Mouse (Mus musculus) kidney, postnatal 25 days (tissue): ENCODE results near the gene Gpm6b.

Experiments
- DNase-seq, 2 experiments: peaks; one replicate each; pipeline ENCODE4 v3.0.0; 2021; ENCODE audit warnings: mixed read lengths in 2 of 2

Gene Gpm6b

GRCm38 (mm10) chrX:166238831-166239460, at the start of gene Gpm6b:
TSS of gene Gpm6b (plus strand) at chrX:166238911.
- peak; percentile 25 to 73 for DNase-seq

GRCm38 (mm10) chrX:166196327-166196726, 42.4 kb upstream of the Gpm6b start:
- DNase-seq: no peak

- DNase-seq: no peak
Observed at GRCm38 (mm10) chrX:166198266-166198665, 40.4 kb upstream of the Gpm6b start.

- no peak for DNase-seq
Observed at GRCm38 (mm10) chrX:166199812-166200211, 38.9 kb upstream of the Gpm6b start.

- no peak for DNase-seq
Observed at GRCm38 (mm10) chrX:166214576-166214975, 24.1 kb upstream of the Gpm6b start.

- DNase-seq: no peak
Observed at GRCm38 (mm10) chrX:166216248-166216647, 22.5 kb upstream of the Gpm6b start.

GRCm38 (mm10) chrX:166216720-166217119, 22.0 kb upstream of the Gpm6b start:
- DNase-seq: no peak

GRCm38 (mm10) chrX:166219331-166219730, 19.4 kb upstream of the Gpm6b start:
- DNase-seq: no peak

GRCm38 (mm10) chrX:166226856-166227255, 11.9 kb upstream of the Gpm6b start:
- DNase-seq: no peak

GRCm38 (mm10) chrX:166229750-166230149, 9.0 kb upstream of the Gpm6b start:
- no peak for DNase-seq

- no peak for DNase-seq
Observed at GRCm38 (mm10) chrX:166230515-166231267, 8.0 kb upstream of the Gpm6b start.

GRCm38 (mm10) chrX:166236131-166236530, 2.6 kb upstream of the Gpm6b start:
- no peak for DNase-seq

GRCm38 (mm10) chrX:166239520-166239919, 809 bp downstream of the Gpm6b start:
- peak in 1 of 2 experiments; percentile 1 for DNase-seq

GRCm38 (mm10) chrX:166240751-166241150, 2.0 kb downstream of the Gpm6b start:
- DNase-seq: no peak

GRCm38 (mm10) chrX:166243261-166243885, 4.7 kb downstream of the Gpm6b start:
- no peak for DNase-seq

GRCm38 (mm10) chrX:166271489-166271888, 32.8 kb downstream of the Gpm6b start:
- no peak for DNase-seq

GRCm38 (mm10) chrX:166272646-166273045, 33.9 kb downstream of the Gpm6b start:
- no peak for DNase-seq

GRCm38 (mm10) chrX:166279861-166280260, 41.1 kb downstream of the Gpm6b start:
- DNase-seq: no peak

GRCm38 (mm10) chrX:166286760-166287483, 48.2 kb downstream of the Gpm6b start:
- DNase-seq: no peak

- no peak for DNase-seq
Observed at GRCm38 (mm10) chrX:166291266-166291665, 52.6 kb downstream of the Gpm6b start.

- no peak for DNase-seq
Observed at GRCm38 (mm10) chrX:166293465-166293864, 54.8 kb downstream of the Gpm6b start.

- DNase-seq: no peak
Observed at GRCm38 (mm10) chrX:166302791-166303190, 64.1 kb downstream of the Gpm6b start.

GRCm38 (mm10) chrX:166304355-166304754, 65.6 kb downstream of the Gpm6b start:
- no peak for DNase-seq
